Mouse (Mus musculus) hindbrain, embryonic 11.5 days (tissue): ENCODE measurements around the gene Unc93a2. TPM values are rescaled to one million over a fixed set of nuclear protein-coding genes. Genes with fewer than 3 reads are reported as not detected.
A peak's percentile ranks its signal among the peaks of the same experiment; 100 is the strongest.
"Not testable (repeated sequence)": the region's sequence is repeated elsewhere in the genome, so short reads cannot be mapped to it uniquely, and the experiment has no call there.

Source experiments
- ATAC-seq: fragments of 200-750 bp; cut with Nextera tagmentation; 2 replicates; pipeline ENCODE4 v1.8.0; 2017; ENCODE audit warnings: mild to moderate bottlenecking, moderate TSS enrichment, moderate library complexity; ENCODE audit not compliant: low FRiP score
- DNase-seq: peaks from one replicate; pipeline ENCODE4 v3.0.0-alpha.2; 2015; ENCODE audit warnings: low spot score
- H3K27ac ChIP-seq: fragments of 300-500 bp; sonication (generic); 2 replicates; pipeline ENCODE4 v1.5.1; 2014; ENCODE audit warnings: mild to moderate bottlenecking, low read depth, low read length
- H3K27me3 ChIP-seq: fragments of 300-500 bp; sonication (generic); 2 replicates; pipeline ENCODE4 v1.6.1; 2014; ENCODE audit warnings: mild to moderate bottlenecking, low read length, moderate library complexity, mixed read lengths; ENCODE audit not compliant: control insufficient read depth, insufficient read depth
- H3K36me3 ChIP-seq: fragments of 300-500 bp; sonication (generic); 2 replicates; pipeline ENCODE4 v1.6.1; 2014; ENCODE audit warnings: mild to moderate bottlenecking, low read length, moderate library complexity, mixed read lengths; ENCODE audit not compliant: control insufficient read depth, insufficient read depth
- H3K4me1 ChIP-seq: fragments of 300-500 bp; sonication (generic); replicated peaks from 2 replicates; pipeline ENCODE4 v1.6.1; 2014; ENCODE audit warnings: low read length, mixed read lengths; ENCODE audit not compliant: control insufficient read depth, insufficient read depth
- H3K4me2 ChIP-seq: fragments of 300-500 bp; sonication (generic); replicated peaks from 2 replicates; pipeline ENCODE4 v1.6.1; 2014; ENCODE audit warnings: mild to moderate bottlenecking, low read depth, low read length
- H3K4me3 ChIP-seq: fragments of 300-500 bp; sonication (generic); 2 replicates; pipeline ENCODE4 v1.5.1; 2014; ENCODE audit warnings: low read depth, low read length
- H3K9ac ChIP-seq: fragments of 300-500 bp; sonication (generic); 2 replicates; pipeline ENCODE4 v1.6.1; 2014; ENCODE audit warnings: low read depth, low read length
- H3K9me3 ChIP-seq: fragments of 300-500 bp; sonication (generic); 2 replicates; pipeline ENCODE4 v1.6.1; 2016; ENCODE audit warnings: low read length; ENCODE audit not compliant: control insufficient read depth
- WGBS: fragments of 180-500 bp; shearing (Covaris S2); extraction: QIAGEN DNeasy Blood & Tissue Kit; methylation state at CpG from one replicate; pipeline ENCODE4 v1.1.7; 2014; 5-methylcytosine and 5-hydroxymethylcytosine counted together
- polyA plus RNA-seq: library from polyadenylated mRNA; unstranded; fragments of >200 nt; fragmentation: Nextera tagmentation; extraction: Ambion mirVana; gene quantifications from 2 replicates; pipeline ENCODE4 v1.2.1, GENCODE M21; 2014

Gene Unc93a2
- not detected in 2 replicates for polyA plus RNA-seq

DNA sequence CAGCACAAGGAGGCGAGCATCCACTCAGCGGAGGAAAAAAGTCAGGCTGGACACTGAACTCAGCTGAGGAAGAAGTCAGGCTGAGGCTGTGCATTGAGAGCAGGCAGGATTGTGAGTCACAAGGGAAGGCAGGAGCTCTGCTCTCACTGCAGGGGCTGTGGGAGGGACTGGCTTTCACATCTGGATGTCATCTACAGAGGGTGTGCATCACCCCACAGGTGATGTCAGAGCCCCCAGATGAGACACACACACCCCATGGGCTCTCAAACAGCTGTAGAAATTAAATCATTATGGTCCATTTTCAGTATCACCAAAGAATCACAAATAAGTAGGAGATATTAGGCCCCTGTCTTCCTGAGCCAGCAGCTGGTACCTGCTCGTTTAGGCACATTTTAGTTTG, at the start of gene Unc93a2:
Gene Unc93a2, minus strand, starts transcription at position 101 of the 400 bp plus-strand sequence.
- not testable (repeated sequence) for H3K4me3 ChIP-seq, H3K4me2 ChIP-seq, ATAC-seq, DNase-seq, H3K4me1 ChIP-seq, H3K36me3 ChIP-seq, H3K27ac ChIP-seq, H3K9ac ChIP-seq, H3K27me3 ChIP-seq, H3K9me3 ChIP-seq
- WGBS: 82% methylated on average over 3 of the region's 3 CpGs

DNA sequence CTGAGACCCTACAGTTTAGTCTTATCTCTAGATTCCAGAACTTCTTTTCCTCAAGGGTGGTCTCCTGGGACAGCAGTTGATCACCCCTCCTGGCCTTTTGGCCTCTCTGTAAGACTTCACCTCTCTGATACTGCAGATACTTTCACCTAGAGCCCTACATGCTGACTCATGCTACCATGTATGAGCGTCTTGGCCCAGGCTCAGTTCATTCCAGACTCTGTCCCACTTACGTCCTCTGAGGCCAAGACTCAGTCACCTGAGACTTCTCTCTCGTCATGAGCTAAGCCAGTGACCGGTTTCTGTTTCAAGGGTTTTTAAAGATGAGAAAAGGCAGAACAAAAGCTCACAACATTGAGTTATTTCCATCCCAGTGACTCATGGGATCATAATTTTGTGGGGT, 48.9 kb upstream of the Unc93a2 start:
- not testable (repeated sequence) for H3K9me3 ChIP-seq, H3K4me3 ChIP-seq, DNase-seq, H3K4me1 ChIP-seq, H3K9ac ChIP-seq, ATAC-seq, H3K4me2 ChIP-seq, H3K27ac ChIP-seq, H3K36me3 ChIP-seq, H3K27me3 ChIP-seq
- WGBS: 87% methylated on average over 4 of the region's 4 CpGs

DNA sequence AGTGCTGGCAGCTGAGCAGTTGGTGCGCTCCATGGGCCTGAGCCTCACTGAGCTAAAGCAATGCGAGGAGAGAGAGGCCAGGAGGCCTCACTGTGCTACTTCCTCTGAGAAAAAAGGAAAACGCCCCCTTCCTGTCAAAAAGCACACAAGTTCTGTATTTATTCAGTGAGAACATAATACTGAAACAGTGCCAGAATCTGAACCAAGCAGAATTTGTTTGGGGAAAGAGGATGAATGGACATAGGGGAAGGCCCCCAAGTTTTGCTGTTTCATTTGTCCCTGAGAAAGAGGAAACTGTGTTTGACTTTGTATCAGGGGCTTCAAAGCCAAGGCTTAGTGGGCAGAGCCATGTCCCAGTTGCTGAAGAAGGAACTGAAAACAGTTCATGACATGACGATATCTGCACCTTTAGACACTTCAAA, 45.0 kb upstream of the Unc93a2 start:
- ATAC-seq, H3K36me3 ChIP-seq, DNase-seq, H3K4me1 ChIP-seq, H3K4me2 ChIP-seq, H3K9ac ChIP-seq, H3K4me3 ChIP-seq, H3K9me3 ChIP-seq, H3K27me3 ChIP-seq, H3K27ac ChIP-seq: not testable (repeated sequence)
- 78% methylated on average over 4 of the region's 4 CpGs for WGBS

DNA sequence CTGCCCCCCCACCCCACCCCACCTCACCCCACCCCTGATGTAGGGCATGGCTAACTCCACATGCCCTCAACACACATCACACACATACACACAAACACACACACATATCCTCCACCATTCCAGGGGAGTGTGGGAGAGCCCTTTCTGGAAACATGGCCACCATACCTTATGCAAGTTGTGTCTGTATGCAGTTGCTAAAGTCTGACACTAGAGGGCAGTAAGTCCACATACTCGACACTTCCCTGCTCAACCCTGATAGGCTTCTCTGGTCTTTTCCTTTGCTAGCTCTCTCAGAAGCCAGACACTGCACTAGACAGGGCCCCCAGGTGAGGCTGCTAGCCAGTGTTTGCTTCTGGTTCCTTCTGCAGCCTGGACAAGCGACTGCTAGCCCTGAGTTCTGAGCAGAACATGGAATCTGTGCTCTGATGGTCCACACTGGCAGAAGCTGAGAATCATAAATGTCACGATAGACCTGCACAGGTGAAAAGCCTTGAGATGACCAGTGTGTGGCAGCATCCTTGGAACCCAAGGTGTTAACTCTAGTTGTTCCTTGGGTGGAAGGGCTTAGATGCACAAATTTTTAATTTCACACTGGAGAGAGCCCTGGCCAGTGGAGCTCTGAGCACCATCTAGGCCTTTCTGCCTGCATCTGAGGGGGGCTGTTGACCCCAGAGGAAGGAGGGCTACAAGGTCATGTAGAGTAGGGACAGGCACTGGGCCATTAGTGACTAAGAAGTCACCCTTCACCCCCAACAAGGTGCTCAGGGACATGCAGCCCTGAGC, 35.1 kb upstream of the Unc93a2 start:
- H3K9me3 ChIP-seq, H3K4me3 ChIP-seq, H3K27me3 ChIP-seq, H3K9ac ChIP-seq, H3K4me2 ChIP-seq, H3K36me3 ChIP-seq, H3K27ac ChIP-seq, H3K4me1 ChIP-seq: not testable (repeated sequence)
- WGBS: 0% methylated on average over 2 of the region's 3 CpGs
- DNase-seq (peak; percentile 3), ATAC-seq (peak; percentile 73)

DNA sequence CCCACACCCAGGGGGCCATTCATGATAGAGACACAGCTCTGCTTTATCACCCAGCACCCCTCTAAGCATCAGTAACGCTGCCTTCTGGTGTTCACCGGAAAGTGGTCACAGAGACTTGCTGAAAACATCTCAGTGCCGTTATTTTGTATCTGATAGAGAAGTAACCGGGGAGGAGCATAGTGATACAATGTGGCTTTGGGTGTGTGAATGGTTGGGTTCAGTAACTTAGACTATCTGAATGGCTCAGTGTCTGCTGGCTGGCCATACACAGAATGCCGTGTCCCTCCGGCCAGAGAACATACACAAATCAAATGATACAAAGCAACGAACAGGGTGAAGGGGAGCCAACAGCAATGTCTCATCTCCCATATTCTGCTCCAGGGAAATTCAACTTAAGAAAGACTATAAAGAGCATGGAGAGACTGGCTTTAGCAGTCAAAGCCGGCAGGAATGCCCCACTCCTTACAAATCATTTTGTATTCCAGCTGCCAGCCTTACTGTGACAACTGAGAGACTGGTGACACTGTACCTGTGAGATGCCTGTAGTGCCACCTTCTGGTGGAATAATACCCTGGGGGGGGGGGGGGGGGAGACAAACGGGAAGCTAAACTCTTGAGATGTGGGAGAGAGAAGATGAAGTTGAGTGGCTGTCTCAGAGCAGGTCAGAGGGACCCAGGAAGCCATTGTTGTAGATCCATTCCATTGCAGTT, 29.5 kb upstream of the Unc93a2 start:
- not testable (repeated sequence) for H3K27me3 ChIP-seq, H3K4me3 ChIP-seq, H3K9me3 ChIP-seq, H3K36me3 ChIP-seq, H3K27ac ChIP-seq, H3K4me1 ChIP-seq, DNase-seq, ATAC-seq, H3K4me2 ChIP-seq, H3K9ac ChIP-seq
- 98% methylated on average over 7 of the region's 9 CpGs for WGBS

DNA sequence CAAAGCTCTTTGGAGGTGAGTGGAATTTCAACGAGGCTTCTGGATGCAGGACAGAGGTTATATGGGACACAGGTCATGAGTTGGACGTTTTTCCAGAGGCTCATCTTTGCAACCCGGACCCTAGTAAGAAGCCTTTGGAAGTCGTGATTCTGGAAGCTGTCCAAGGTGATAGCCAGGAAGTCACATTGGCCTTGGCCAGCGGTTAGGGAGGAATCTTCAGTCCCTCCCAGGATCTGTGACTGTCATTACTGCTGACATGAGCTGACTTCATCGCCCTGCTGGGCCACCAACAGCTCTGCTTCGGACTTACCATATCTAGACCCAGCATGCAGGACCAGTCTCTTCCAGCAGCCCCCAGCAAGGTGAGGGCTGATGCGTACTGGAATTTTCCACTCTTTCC, 28.1 kb upstream of the Unc93a2 start:
- H3K4me3 ChIP-seq, H3K36me3 ChIP-seq, H3K4me1 ChIP-seq, H3K27ac ChIP-seq, H3K4me2 ChIP-seq, H3K27me3 ChIP-seq, H3K9ac ChIP-seq, ATAC-seq, H3K9me3 ChIP-seq, DNase-seq: not testable (repeated sequence)
- WGBS: 83% methylated on average over 8 of the region's 8 CpGs

DNA sequence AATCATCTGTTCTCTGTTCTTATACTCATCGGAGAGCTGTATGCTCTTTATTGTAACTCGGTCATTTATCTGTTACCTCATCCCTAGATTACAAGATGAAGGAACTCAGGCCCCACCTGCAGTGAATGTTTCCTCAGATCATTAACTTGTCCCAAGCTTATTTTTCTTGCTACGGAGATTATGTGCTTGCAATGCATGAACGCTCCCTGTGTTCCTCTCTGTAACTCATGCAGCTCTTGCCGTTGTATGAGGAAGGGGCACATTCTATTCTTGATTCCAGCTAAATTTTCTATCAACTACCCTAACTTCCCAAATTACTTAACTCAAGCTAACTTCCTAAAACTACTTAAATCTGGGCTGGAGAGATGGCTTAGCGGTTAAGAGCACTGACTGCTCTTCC, 14.5 kb upstream of the Unc93a2 start:
- ATAC-seq, H3K36me3 ChIP-seq, H3K4me3 ChIP-seq, H3K4me1 ChIP-seq, H3K9ac ChIP-seq, H3K9me3 ChIP-seq, DNase-seq, H3K27me3 ChIP-seq, H3K27ac ChIP-seq, H3K4me2 ChIP-seq: not testable (repeated sequence)
- 83% methylated on average over 6 of the region's 6 CpGs for WGBS

DNA sequence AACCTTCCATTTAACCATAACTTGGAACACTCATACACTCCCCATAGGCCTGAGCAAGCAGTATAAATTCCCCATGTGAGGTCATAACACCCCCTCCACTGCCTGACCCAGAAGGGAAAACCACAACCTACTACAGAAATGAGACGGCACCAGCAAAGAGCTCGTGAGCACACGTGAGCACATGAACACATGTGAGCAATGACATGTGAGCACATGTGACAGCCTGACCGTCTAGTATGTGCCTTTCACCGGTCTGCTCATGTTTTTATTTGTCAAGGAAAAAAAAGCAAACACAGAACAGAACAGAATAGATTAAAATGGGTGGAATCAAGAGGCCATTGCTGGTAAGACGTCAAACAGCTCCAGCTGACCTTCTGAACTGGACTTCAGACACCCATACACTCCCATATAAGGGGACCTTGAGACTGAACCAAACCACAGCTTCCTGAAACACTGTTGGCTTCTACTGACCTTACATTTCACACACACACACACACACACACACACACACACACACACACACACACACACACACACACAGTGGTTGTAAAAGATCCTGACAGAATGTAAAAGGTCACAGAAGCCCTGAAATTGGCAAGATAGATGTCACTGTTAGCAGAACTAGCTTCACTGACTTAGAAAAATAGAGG, 13.1 kb upstream of the Unc93a2 start:
- H3K36me3 ChIP-seq, DNase-seq, H3K27me3 ChIP-seq, H3K4me1 ChIP-seq, ATAC-seq, H3K9me3 ChIP-seq, H3K27ac ChIP-seq, H3K9ac ChIP-seq, H3K4me3 ChIP-seq, H3K4me2 ChIP-seq: not testable (repeated sequence)
- 89% methylated on average over 6 of the region's 6 CpGs for WGBS
